Mouse (Mus musculus): ENCODE results near the gene Tyrobp. TPM values are rescaled to one million over a fixed set of nuclear protein-coding genes. Genes with fewer than 3 reads are reported as not detected.

Tyrobp gene
- polyA plus RNA-seq, 1 experiment from 2014 or later: 9.2 TPM

DNA sequence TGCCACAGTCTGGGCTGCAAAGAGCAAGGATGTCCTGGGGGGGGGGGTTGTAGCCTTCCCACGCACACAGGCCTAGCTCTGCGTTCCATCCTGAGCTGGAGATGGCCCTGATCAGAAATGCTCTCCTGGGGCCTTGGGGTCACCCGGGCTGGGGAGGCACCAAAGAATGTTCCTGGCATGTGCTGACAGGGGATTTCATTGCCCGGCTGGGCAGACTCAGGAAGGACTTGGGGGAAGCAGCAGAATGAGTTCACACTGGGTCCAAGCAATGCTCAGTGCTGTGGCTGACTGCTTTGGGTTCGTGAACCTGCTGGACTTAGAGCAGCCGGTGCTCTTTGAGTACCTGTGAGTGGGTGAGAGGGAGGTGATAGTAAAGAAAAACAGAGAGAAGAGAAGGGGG, 45.9 kb downstream of the Tyrobp start:
- Histone ChIP-seq H3K9ac (ENCODE audit: low read depth, low read length) (no peak overlapping the region), H3K4me3 (ENCODE audit: low read depth, low read length) (no peak overlapping the region), H3K4me1 (ENCODE audit: control insufficient read depth, insufficient read depth, low read length) (no peaks in the 10 kb centered on the region), H3K9me3 (replicated peaks; ENCODE audit: control insufficient read depth, low read length) (no peaks in the 10 kb centered on the region), H3K36me3 (ENCODE audit: control insufficient read depth, insufficient read depth, low read length) (no peaks in the 10 kb centered on the region), H3K27me3 (ENCODE audit: control insufficient read depth, insufficient read depth, low read length) (peaks cover 95% of the 10 kb centered on the region), H3K27ac (ENCODE audit: low read depth, low read length) (no peak overlapping the region), H3K4me2 (no peak overlapping the region)
- ATAC-seq (replicated peaks; ENCODE audit: insufficient number of reproducible peaks, low FRiP score, low TSS enrichment): no peak
- WGBS (ENCODE audit: insufficient replicate concordance): 33% methylated on average over 6 of the region's 6 CpGs

DNA sequence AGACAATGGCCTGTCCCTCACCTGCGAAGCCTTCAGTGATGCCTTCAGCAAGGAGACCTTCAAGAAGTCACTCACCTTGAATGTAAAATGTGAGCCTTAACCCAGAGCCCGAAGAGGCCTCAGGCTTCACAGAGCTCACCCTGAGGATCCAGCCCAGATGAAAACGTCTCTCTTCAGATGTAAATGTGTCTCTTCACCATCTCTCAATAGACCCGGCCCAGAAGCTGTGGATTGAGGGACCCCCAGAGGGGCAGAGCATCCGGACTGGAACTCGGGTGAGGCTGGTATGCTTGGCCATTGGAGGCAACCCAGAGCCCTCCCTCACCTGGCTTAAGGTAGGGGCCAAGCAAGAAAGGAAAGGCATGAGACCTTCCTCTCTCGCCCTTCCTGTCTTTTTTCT, 50.0 kb downstream of the Tyrobp start:
- Histone ChIP-seq H3K9me3 (replicated peaks; ENCODE audit: control insufficient read depth, low read length) (no peaks in the 10 kb centered on the region), H3K4me3 (ENCODE audit: low read depth, low read length) (no peak overlapping the region), H3K36me3 (ENCODE audit: control insufficient read depth, insufficient read depth, low read length) (no peaks in the 10 kb centered on the region), H3K4me2 (no peak overlapping the region), H3K27ac (ENCODE audit: low read depth, low read length) (no peak overlapping the region), H3K9ac (ENCODE audit: low read depth, low read length) (no peak overlapping the region), H3K4me1 (ENCODE audit: control insufficient read depth, insufficient read depth, low read length) (peaks cover 6% of the 10 kb centered on the region), H3K27me3 (ENCODE audit: control insufficient read depth, insufficient read depth, low read length) (peaks cover 91% of the 10 kb centered on the region)
- WGBS (ENCODE audit: insufficient replicate concordance): 28% methylated on average over 7 of the region's 7 CpGs
- no peak for ATAC-seq (replicated peaks; ENCODE audit: insufficient number of reproducible peaks, low FRiP score, low TSS enrichment)

DNA sequence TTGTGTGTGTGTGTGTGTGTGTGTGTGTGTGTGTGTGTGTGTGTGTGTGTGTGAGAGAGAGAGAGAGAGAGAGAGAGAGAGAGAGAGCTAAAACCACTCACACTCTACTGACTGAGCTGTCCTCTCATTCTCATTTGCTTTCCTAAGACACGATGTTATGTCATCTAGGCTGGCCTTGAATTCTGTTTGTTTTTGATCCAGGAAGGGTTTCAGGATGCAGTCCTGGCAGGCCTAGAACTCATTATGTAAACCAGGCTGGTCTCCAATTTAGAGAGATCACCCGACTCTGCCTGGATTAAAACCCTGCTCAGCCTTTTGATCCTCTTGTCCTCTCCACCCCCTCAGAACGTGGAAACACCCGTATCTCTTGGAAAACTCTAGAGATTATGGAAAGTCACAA, 50.4 kb downstream of the Tyrobp start:
- H3K36me3 ChIP-seq (ENCODE audit: control insufficient read depth, insufficient read depth, low read length): no peaks in the 10 kb centered on the region
- WGBS (ENCODE audit: insufficient replicate concordance): 27% methylated on average over 4 of the region's 4 CpGs

DNA sequence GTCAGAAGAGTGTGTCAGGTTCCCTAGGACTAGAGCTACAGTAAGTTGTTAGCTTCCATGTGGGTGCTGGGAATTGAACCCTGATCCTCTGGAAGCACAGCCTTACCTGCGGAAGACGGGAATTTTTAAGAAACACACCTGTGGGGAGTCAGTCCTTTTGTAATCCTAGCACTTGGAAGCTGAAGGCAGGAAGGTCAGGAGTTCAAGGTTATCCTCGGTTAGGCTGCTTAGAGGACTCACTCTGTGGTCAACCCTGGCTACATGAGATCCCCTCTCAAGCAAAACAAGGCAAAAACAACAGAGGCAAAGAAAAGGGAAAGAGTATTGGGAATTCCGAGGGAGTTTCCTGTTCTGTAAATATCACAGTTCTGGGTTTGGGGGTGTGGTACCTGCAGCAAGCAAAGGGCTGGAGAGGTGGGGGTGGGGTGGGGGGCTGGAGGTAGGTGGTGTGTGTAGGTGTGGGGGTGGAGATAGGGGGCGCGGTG, 51.3 kb downstream of the Tyrobp start:
- Histone ChIP-seq H3K4me3 (ENCODE audit: low read depth, low read length) (no peak overlapping the region), H3K4me1 (ENCODE audit: control insufficient read depth, insufficient read depth, low read length) (peaks cover 6% of the 10 kb centered on the region), H3K9ac (ENCODE audit: low read depth, low read length) (no peak overlapping the region), H3K4me2 (no peak overlapping the region), H3K27me3 (ENCODE audit: control insufficient read depth, insufficient read depth, low read length) (peaks cover 81% of the 10 kb centered on the region), H3K27ac (ENCODE audit: low read depth, low read length) (no peak overlapping the region), H3K9me3 (replicated peaks; ENCODE audit: control insufficient read depth, low read length) (no peaks in the 10 kb centered on the region), H3K36me3 (ENCODE audit: control insufficient read depth, insufficient read depth, low read length) (no peaks in the 10 kb centered on the region)
- ATAC-seq (replicated peaks; ENCODE audit: insufficient number of reproducible peaks, low FRiP score, low TSS enrichment): no peak
- 11% methylated on average over 5 of the region's 6 CpGs for WGBS (ENCODE audit: insufficient replicate concordance)

More for the DNA sequence above, 50.4 kb downstream of the Tyrobp start:
- Histone ChIP-seq H3K4me1 (ENCODE audit: control insufficient read depth, insufficient read depth, low read length) (peaks cover 6% of the 10 kb centered on the region), H3K27ac (ENCODE audit: low read depth, low read length) (no peak overlapping the region), H3K9me3 (replicated peaks; ENCODE audit: control insufficient read depth, low read length) (no peaks in the 10 kb centered on the region), H3K27me3 (ENCODE audit: control insufficient read depth, insufficient read depth, low read length) (peaks cover 89% of the 10 kb centered on the region), H3K9ac (ENCODE audit: low read depth, low read length) (no peak overlapping the region), H3K4me3 (ENCODE audit: low read depth, low read length) (no peak overlapping the region), H3K4me2 (no peak overlapping the region)
- no peak for ATAC-seq (replicated peaks; ENCODE audit: insufficient number of reproducible peaks, low FRiP score, low TSS enrichment)

Other genes with a start within 250 kb of the Tyrobp start
- gene Zfp146, start 244.0 kb upstream of the Tyrobp start, polyA plus RNA-seq (2014; fragmentation: Nextera tagmentation; extraction: Ambion mirVana): 6.6 and 10.4 TPM in 2 replicates
- gene Cox7a1, start 229.6 kb upstream of the Tyrobp start, polyA plus RNA-seq (2014; fragmentation: Nextera tagmentation; extraction: Ambion mirVana): 309 and 324 TPM in 2 replicates
- gene Capns1, start 214.9 kb upstream of the Tyrobp start, polyA plus RNA-seq (2014; fragmentation: Nextera tagmentation; extraction: Ambion mirVana): 64.6 and 71.7 TPM in 2 replicates
- gene Polr2i, start 181.8 kb upstream of the Tyrobp start, polyA plus RNA-seq (2014; fragmentation: Nextera tagmentation; extraction: Ambion mirVana): 120 and 126 TPM in 2 replicates
- gene Tbcb, start 181.5 kb upstream of the Tyrobp start, polyA plus RNA-seq (2014; fragmentation: Nextera tagmentation; extraction: Ambion mirVana): 184 and 185 TPM in 2 replicates
- gene Ovol3, start 178.0 kb upstream of the Tyrobp start, polyA plus RNA-seq (2014; fragmentation: Nextera tagmentation; extraction: Ambion mirVana): not detected in 2 replicates
- gene Thap8, start 133.7 kb upstream of the Tyrobp start, polyA plus RNA-seq (2014; fragmentation: Nextera tagmentation; extraction: Ambion mirVana): 0.20 and 0.38 TPM in 2 replicates
- 7.7 and 9.9 TPM in 2 replicates for gene Wdr62, start 133.3 kb upstream of the Tyrobp start, polyA plus RNA-seq (2014; fragmentation: Nextera tagmentation; extraction: Ambion mirVana)
- gene Clip3, start 122.0 kb upstream of the Tyrobp start, polyA plus RNA-seq (2014; fragmentation: Nextera tagmentation; extraction: Ambion mirVana): 18.6 and 22.1 TPM in 2 replicates
- gene Alkbh6, start 105.0 kb upstream of the Tyrobp start, polyA plus RNA-seq (2014; fragmentation: Nextera tagmentation; extraction: Ambion mirVana): 65.5 and 66.1 TPM in 2 replicates
- 18.1 and 20.0 TPM in 2 replicates for gene Syne4, start 99.0 kb upstream of the Tyrobp start, polyA plus RNA-seq (2014; fragmentation: Nextera tagmentation; extraction: Ambion mirVana)
- not detected in 2 replicates for gene E130208F15Rik, start 92.0 kb upstream of the Tyrobp start, polyA plus RNA-seq (2014; fragmentation: Nextera tagmentation; extraction: Ambion mirVana)
- gene Sdhaf1, start 89.9 kb upstream of the Tyrobp start, polyA plus RNA-seq (2014; fragmentation: Nextera tagmentation; extraction: Ambion mirVana): 14.6 and 16.6 TPM in 2 replicates
- 1.4 and 1.5 TPM in 2 replicates for gene Lrfn3, start 51.0 kb upstream of the Tyrobp start, polyA plus RNA-seq (2014; fragmentation: Nextera tagmentation; extraction: Ambion mirVana)
- 0.53 and 0.99 TPM in 2 replicates for gene Hcst, start 6.1 kb downstream of the Tyrobp start, polyA plus RNA-seq (2014; fragmentation: Nextera tagmentation; extraction: Ambion mirVana)
- 1.0 and 1.4 TPM in 2 replicates for gene Nfkbid, start 8.0 kb downstream of the Tyrobp start, polyA plus RNA-seq (2014; fragmentation: Nextera tagmentation; extraction: Ambion mirVana)
- gene Aplp1, start 31.8 kb downstream of the Tyrobp start, polyA plus RNA-seq (2014; fragmentation: Nextera tagmentation; extraction: Ambion mirVana): 34.9 and 37.8 TPM in 2 replicates
- 1.5 and 3.7 TPM in 2 replicates for gene Kirrel2, start 43.9 kb downstream of the Tyrobp start, polyA plus RNA-seq (2014; fragmentation: Nextera tagmentation; extraction: Ambion mirVana)
- 0.10 and 0.37 TPM in 2 replicates for gene Nphs1, start 44.6 kb downstream of the Tyrobp start, polyA plus RNA-seq (2014; fragmentation: Nextera tagmentation; extraction: Ambion mirVana)
- 0.37 TPM in 1 of 2 replicates, not detected in the other for gene Prodh2, start 79.9 kb downstream of the Tyrobp start, polyA plus RNA-seq (2014; fragmentation: Nextera tagmentation; extraction: Ambion mirVana)
- gene Arhgap33, start 121.3 kb downstream of the Tyrobp start, polyA plus RNA-seq (2014; fragmentation: Nextera tagmentation; extraction: Ambion mirVana): 6.0 and 7.2 TPM in 2 replicates
- gene Hspb6, start 138.4 kb downstream of the Tyrobp start, polyA plus RNA-seq (2014; fragmentation: Nextera tagmentation; extraction: Ambion mirVana): 10.7 and 12.5 TPM in 2 replicates
- 10.3 and 12.7 TPM in 2 replicates for gene Proser3, start 138.5 kb downstream of the Tyrobp start, polyA plus RNA-seq (2014; fragmentation: Nextera tagmentation; extraction: Ambion mirVana)
- 33.6 and 34.8 TPM in 2 replicates for gene Lin37, start 146.1 kb downstream of the Tyrobp start, polyA plus RNA-seq (2014; fragmentation: Nextera tagmentation; extraction: Ambion mirVana)
- 87.6 and 91.2 TPM in 2 replicates for gene U2af1l4, start 149.5 kb downstream of the Tyrobp start, polyA plus RNA-seq (2014; fragmentation: Nextera tagmentation; extraction: Ambion mirVana)
- 5.4 and 5.5 TPM in 2 replicates for gene Gm49396, start 149.6 kb downstream of the Tyrobp start, polyA plus RNA-seq (2014; fragmentation: Nextera tagmentation; extraction: Ambion mirVana)
- gene Psenen, start 149.9 kb downstream of the Tyrobp start, polyA plus RNA-seq (2014; fragmentation: Nextera tagmentation; extraction: Ambion mirVana): 102 and 107 TPM in 2 replicates
- gene Igflr1, start 151.7 kb downstream of the Tyrobp start, polyA plus RNA-seq (2014; fragmentation: Nextera tagmentation; extraction: Ambion mirVana): 2.3 and 3.2 TPM in 2 replicates
- gene Kmt2b, start 175.0 kb downstream of the Tyrobp start, polyA plus RNA-seq (2014; fragmentation: Nextera tagmentation; extraction: Ambion mirVana): 7.1 and 8.1 TPM in 2 replicates
- 0.14 TPM in 1 of 2 replicates, not detected in the other for gene Zbtb32, start 185.1 kb downstream of the Tyrobp start, polyA plus RNA-seq (2014; fragmentation: Nextera tagmentation; extraction: Ambion mirVana)
- 0.31 and 0.47 TPM in 2 replicates for gene Upk1a, start 199.1 kb downstream of the Tyrobp start, polyA plus RNA-seq (2014; fragmentation: Nextera tagmentation; extraction: Ambion mirVana)
- gene Cox6b1, start 212.4 kb downstream of the Tyrobp start, polyA plus RNA-seq (2014; fragmentation: Nextera tagmentation; extraction: Ambion mirVana): 1,669 and 1,746 TPM in 2 replicates
- gene Etv2, start 222.1 kb downstream of the Tyrobp start, polyA plus RNA-seq (2014; fragmentation: Nextera tagmentation; extraction: Ambion mirVana): 2.6 and 3.6 TPM in 2 replicates
- gene Rbm42, start 236.6 kb downstream of the Tyrobp start, polyA plus RNA-seq (2014; fragmentation: Nextera tagmentation; extraction: Ambion mirVana): 76.7 and 82.8 TPM in 2 replicates

Measured in heart, embryonic 11.5 days (tissue).